Mouse (Mus musculus): ENCODE measurements around the gene Nckap5. TPM values are rescaled to one million over a fixed set of nuclear protein-coding genes. Genes with fewer than 3 reads are reported as not detected.

The Nckap5 gene
- polyA plus RNA-seq, 1 experiment: not detected

GRCm38 (mm10) chr1:126449424-126449823 is 381.2 kb downstream of the Nckap5 start:
- no peak overlapping the region for H3ac ChIP-seq (ENCODE audit: control insufficient read depth, insufficient read length, low read depth)

GRCm38 (mm10) chr1:126443890-126444289 is 386.7 kb downstream of the Nckap5 start:
- no peak overlapping the region for H3K4me3 ChIP-seq (ENCODE audit: insufficient read depth, poor library complexity, severe bottlenecking)
- H3K79me2 ChIP-seq (ENCODE audit: control insufficient read depth, insufficient read depth): no peaks in the 10 kb centered on the region
- no peaks in the 10 kb centered on the region for H3K27me3 ChIP-seq (ENCODE audit: control insufficient read depth, insufficient read depth, insufficient read length)
- H3K36me3 ChIP-seq (ENCODE audit: control insufficient read depth, insufficient read depth): no peaks in the 10 kb centered on the region
- no peak for TF ChIP-seq USF1 (IDR thresholded peaks at IDR 0.05; ENCODE audit: low read depth)
- no peak for TF ChIP-seq MYOG (IDR thresholded peaks at IDR 0.05; ENCODE audit: control insufficient read depth, extremely low read depth, insufficient read length)
- no peak for TF ChIP-seq MAX (IDR thresholded peaks at IDR 0.05)
- no peak for TF ChIP-seq CEBPB (IDR thresholded peaks at IDR 0.05; ENCODE audit: low read depth)
- no peak for TF ChIP-seq CTCF (IDR thresholded peaks at IDR 0.05; ENCODE audit: control insufficient read depth, insufficient read depth, insufficient read length)
- no peak for TF ChIP-seq MYOD1 (IDR thresholded peaks at IDR 0.05; ENCODE audit: control insufficient read depth, insufficient read length, low read depth)
- no peak for TF ChIP-seq FOSL1 (IDR thresholded peaks at IDR 0.05; ENCODE audit: insufficient read depth, low read length, poor library complexity, severe bottlenecking)
- H3K79me3 ChIP-seq (ENCODE audit: low read depth): no peaks in the 10 kb centered on the region
- no peak overlapping the region for H3ac ChIP-seq (ENCODE audit: control insufficient read depth, insufficient read length, low read depth)

More at GRCm38 (mm10) chr1:126449424-126449823, 381.2 kb downstream of the Nckap5 start:
- Histone ChIP-seq H3K4me3 (ENCODE audit: insufficient read depth, poor library complexity, severe bottlenecking) (no peak overlapping the region), H3K79me3 (ENCODE audit: low read depth) (no peaks in the 10 kb centered on the region), H3K79me2 (ENCODE audit: control insufficient read depth, insufficient read depth) (no peaks in the 10 kb centered on the region), H3K27me3 (ENCODE audit: control insufficient read depth, insufficient read depth, insufficient read length) (no peaks in the 10 kb centered on the region), H3K36me3 (ENCODE audit: control insufficient read depth, insufficient read depth) (no peaks in the 10 kb centered on the region)
- no peak for TF ChIP-seq USF1 (IDR thresholded peaks at IDR 0.05; ENCODE audit: low read depth)
- no peak for TF ChIP-seq MAX (IDR thresholded peaks at IDR 0.05)
- TF ChIP-seq MYOD1 (IDR thresholded peaks at IDR 0.05; ENCODE audit: control insufficient read depth, insufficient read length, low read depth): no peak
- no peak for TF ChIP-seq CEBPB (IDR thresholded peaks at IDR 0.05; ENCODE audit: low read depth)
- TF ChIP-seq MYOG (IDR thresholded peaks at IDR 0.05; ENCODE audit: control insufficient read depth, extremely low read depth, insufficient read length): no peak

DNA sequence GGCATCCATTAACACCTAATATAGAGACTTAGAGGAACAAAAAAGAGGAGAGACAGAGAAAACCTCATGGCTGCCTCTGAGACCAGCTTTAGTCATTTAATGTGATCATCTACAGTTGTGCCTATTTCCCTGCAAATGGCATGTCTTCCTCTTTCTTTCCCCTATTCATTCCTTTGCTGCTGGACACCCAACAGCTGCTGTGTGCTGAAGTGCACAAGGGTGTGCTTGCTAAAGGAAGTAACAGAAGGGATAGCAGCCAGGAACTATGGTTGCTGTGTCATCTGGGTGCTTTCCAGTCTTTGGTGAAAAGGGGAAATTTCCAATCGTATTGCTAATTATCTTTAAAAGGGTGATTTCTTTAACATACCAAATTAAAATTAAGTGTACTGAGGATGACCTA is 387.9 kb downstream of the Nckap5 start:
- Histone ChIP-seq H3ac (ENCODE audit: control insufficient read depth, insufficient read length, low read depth) (no peak overlapping the region), H3K27me3 (ENCODE audit: control insufficient read depth, insufficient read depth, insufficient read length) (no peaks in the 10 kb centered on the region), H3K79me3 (ENCODE audit: low read depth) (no peaks in the 10 kb centered on the region), H3K79me2 (ENCODE audit: control insufficient read depth, insufficient read depth) (no peaks in the 10 kb centered on the region), H3K4me3 (ENCODE audit: insufficient read depth, poor library complexity, severe bottlenecking) (no peak overlapping the region), H3K36me3 (ENCODE audit: control insufficient read depth, insufficient read depth) (no peaks in the 10 kb centered on the region)
- TF ChIP-seq CEBPB (IDR thresholded peaks at IDR 0.05; ENCODE audit: low read depth): no peak

- Histone ChIP-seq H3K4me3 (ENCODE audit: insufficient read depth, poor library complexity, severe bottlenecking) (no peak overlapping the region), H3K79me2 (ENCODE audit: control insufficient read depth, insufficient read depth) (no peaks in the 10 kb centered on the region), H3ac (ENCODE audit: control insufficient read depth, insufficient read length, low read depth) (no peak overlapping the region), H3K79me3 (ENCODE audit: low read depth) (no peaks in the 10 kb centered on the region), H3K27me3 (ENCODE audit: control insufficient read depth, insufficient read depth, insufficient read length) (no peaks in the 10 kb centered on the region), H3K36me3 (ENCODE audit: control insufficient read depth, insufficient read depth) (no peaks in the 10 kb centered on the region)
- no peak for TF ChIP-seq MYOD1 (IDR thresholded peaks at IDR 0.05; ENCODE audit: control insufficient read depth, insufficient read length, low read depth)
- TF ChIP-seq CTCF (IDR thresholded peaks at IDR 0.05; ENCODE audit: control insufficient read depth, insufficient read depth, insufficient read length): no peak
- no peak for TF ChIP-seq USF1 (IDR thresholded peaks at IDR 0.05; ENCODE audit: low read depth)
- no peak for TF ChIP-seq MAX (IDR thresholded peaks at IDR 0.05)
- TF ChIP-seq MYOG (IDR thresholded peaks at IDR 0.05; ENCODE audit: control insufficient read depth, extremely low read depth, insufficient read length): no peak
- no peak for TF ChIP-seq FOSL1 (IDR thresholded peaks at IDR 0.05; ENCODE audit: insufficient read depth, low read length, poor library complexity, severe bottlenecking)
- TF ChIP-seq CEBPB (IDR thresholded peaks at IDR 0.05; ENCODE audit: low read depth): no peak
Observed at GRCm38 (mm10) chr1:126438000-126438572, 392.5 kb downstream of the Nckap5 start.

GRCm38 (mm10) chr1:126436937-126437667 is 393.5 kb downstream of the Nckap5 start:
- TF ChIP-seq CTCF (IDR thresholded peaks at IDR 0.05; ENCODE audit: control insufficient read depth, insufficient read depth, insufficient read length): no peak
- TF ChIP-seq MYOD1 (IDR thresholded peaks at IDR 0.05; ENCODE audit: control insufficient read depth, insufficient read length, low read depth): no peak
- no peak for TF ChIP-seq FOSL1 (IDR thresholded peaks at IDR 0.05; ENCODE audit: insufficient read depth, low read length, poor library complexity, severe bottlenecking)
- no peak for TF ChIP-seq USF1 (IDR thresholded peaks at IDR 0.05; ENCODE audit: low read depth)
- no peak for TF ChIP-seq MYOG (IDR thresholded peaks at IDR 0.05; ENCODE audit: control insufficient read depth, extremely low read depth, insufficient read length)
- no peak for TF ChIP-seq MAX (IDR thresholded peaks at IDR 0.05)
- no peak for TF ChIP-seq CEBPB (IDR thresholded peaks at IDR 0.05; ENCODE audit: low read depth)
- Histone ChIP-seq H3K79me3 (ENCODE audit: low read depth) (no peaks in the 10 kb centered on the region), H3K4me3 (ENCODE audit: insufficient read depth, poor library complexity, severe bottlenecking) (no peak overlapping the region), H3ac (ENCODE audit: control insufficient read depth, insufficient read length, low read depth) (no peak overlapping the region), H3K27me3 (ENCODE audit: control insufficient read depth, insufficient read depth, insufficient read length) (no peaks in the 10 kb centered on the region), H3K79me2 (ENCODE audit: control insufficient read depth, insufficient read depth) (no peaks in the 10 kb centered on the region), H3K36me3 (ENCODE audit: control insufficient read depth, insufficient read depth) (no peaks in the 10 kb centered on the region)

DNA sequence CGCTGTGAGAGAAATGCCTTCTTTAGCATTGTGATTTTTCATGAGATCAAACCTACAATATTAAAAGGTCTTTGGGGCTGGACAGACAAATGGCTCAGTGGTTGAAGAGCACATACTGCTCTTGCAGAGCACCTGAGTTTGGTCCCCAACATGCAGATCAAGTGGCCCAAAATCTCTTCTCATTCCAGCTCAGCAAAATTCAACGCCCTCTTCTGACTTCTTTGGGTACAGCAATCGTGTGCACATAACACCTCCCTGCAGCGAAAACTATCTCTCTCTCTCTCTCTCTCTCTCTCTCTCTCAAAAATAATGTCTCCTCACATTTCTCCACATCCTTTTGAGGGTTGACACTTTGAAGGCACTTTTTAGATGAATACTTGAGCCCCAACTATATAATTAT is 398.3 kb downstream of the Nckap5 start:
- no peaks in the 10 kb centered on the region for H3K79me3 ChIP-seq (ENCODE audit: low read depth)
- no peak for TF ChIP-seq CEBPB (IDR thresholded peaks at IDR 0.05; ENCODE audit: low read depth)
- TF ChIP-seq MYOG (IDR thresholded peaks at IDR 0.05; ENCODE audit: control insufficient read depth, extremely low read depth, insufficient read length): no peak
- no peak for TF ChIP-seq USF1 (IDR thresholded peaks at IDR 0.05; ENCODE audit: low read depth)

More for the DNA sequence above, 398.3 kb downstream of the Nckap5 start:
- Histone ChIP-seq H3K27me3 (ENCODE audit: control insufficient read depth, insufficient read depth, insufficient read length) (no peaks in the 10 kb centered on the region), H3K36me3 (ENCODE audit: control insufficient read depth, insufficient read depth) (no peaks in the 10 kb centered on the region), H3K4me3 (ENCODE audit: insufficient read depth, poor library complexity, severe bottlenecking) (no peak overlapping the region), H3K79me2 (ENCODE audit: control insufficient read depth, insufficient read depth) (no peaks in the 10 kb centered on the region), H3ac (ENCODE audit: control insufficient read depth, insufficient read length, low read depth) (no peak overlapping the region)

Measured in C2C12 (cell line).